Mouse (Mus musculus): Measurements from ENCODE around the gene Tecta.

The Tecta gene

GRCm38 (mm10) chr9:42388490-42388889, 11.2 kb downstream of the Tecta start:
- peak; percentile 44 for DNase-seq (ENCODE audit: low read depth, low spot score)

- DNase-seq (ENCODE audit: low read depth, low spot score), result no peak
Measured at GRCm38 (mm10) chr9:42387038-42387437, 12.7 kb downstream of the Tecta start.

- DNase-seq (ENCODE audit: low read depth, low spot score), result no peak
Measured at GRCm38 (mm10) chr9:42385656-42386055, 14.1 kb downstream of the Tecta start.

GRCm38 (mm10) chr9:42382628-42383347, 16.9 kb downstream of the Tecta start:
- DNase-seq (ENCODE audit: low read depth, low spot score), result no peak

- no peak for DNase-seq (ENCODE audit: low read depth, low spot score)
Measured at GRCm38 (mm10) chr9:42382063-42382462, 17.7 kb downstream of the Tecta start.

GRCm38 (mm10) chr9:42378071-42378470, 21.7 kb downstream of the Tecta start:
- no peak for DNase-seq (ENCODE audit: low read depth, low spot score)

GRCm38 (mm10) chr9:42377656-42378055, 22.1 kb downstream of the Tecta start:
- DNase-seq (ENCODE audit: low read depth, low spot score), result no peak

- DNase-seq (ENCODE audit: low read depth, low spot score), result no peak
Measured at GRCm38 (mm10) chr9:42371670-42372368, 27.9 kb downstream of the Tecta start.

- no peak for DNase-seq (ENCODE audit: low read depth, low spot score)
Measured at GRCm38 (mm10) chr9:42357585-42357984, 42.1 kb downstream of the Tecta start.

- DNase-seq (ENCODE audit: low read depth, low spot score), result no peak
Measured at GRCm38 (mm10) chr9:42354871-42355270, 44.9 kb downstream of the Tecta start.

GRCm38 (mm10) chr9:42349791-42350190, 49.9 kb downstream of the Tecta start:
- no peak for DNase-seq (ENCODE audit: low read depth, low spot score)

- no peak for DNase-seq (ENCODE audit: low read depth, low spot score)
Measured at GRCm38 (mm10) chr9:42346297-42346696, 53.4 kb downstream of the Tecta start.

GRCm38 (mm10) chr9:42339151-42339550, 60.6 kb downstream of the Tecta start:
- DNase-seq (ENCODE audit: low read depth, low spot score), result no peak

GRCm38 (mm10) chr9:42337026-42337425, 62.7 kb downstream of the Tecta start:
- DNase-seq (ENCODE audit: low read depth, low spot score), result no peak

GRCm38 (mm10) chr9:42336575-42336974, 63.2 kb downstream of the Tecta start:
- no peak for DNase-seq (ENCODE audit: low read depth, low spot score)

- no peak for DNase-seq (ENCODE audit: low read depth, low spot score)
Measured at GRCm38 (mm10) chr9:42334885-42335284, 64.8 kb downstream of the Tecta start.

GRCm38 (mm10) chr9:42332692-42333091, 67.0 kb downstream of the Tecta start:
- DNase-seq (ENCODE audit: low read depth, low spot score), result no peak

- DNase-seq (ENCODE audit: low read depth, low spot score), result no peak
Measured at GRCm38 (mm10) chr9:42331341-42331740, 68.4 kb downstream of the Tecta start.

GRCm38 (mm10) chr9:42329753-42330152, 70.0 kb downstream of the Tecta start:
- DNase-seq (ENCODE audit: low read depth, low spot score), result no peak

- peak; percentile 79 for DNase-seq (ENCODE audit: low read depth, low spot score)
Measured at GRCm38 (mm10) chr9:42326688-42327440, 72.9 kb downstream of the Tecta start.

GRCm38 (mm10) chr9:42324640-42325394, 74.9 kb downstream of the Tecta start:
- DNase-seq (ENCODE audit: low read depth, low spot score), result no peak

GRCm38 (mm10) chr9:42323238-42323637, 76.5 kb downstream of the Tecta start:
- DNase-seq (ENCODE audit: low read depth, low spot score), result no peak
